Mouse (Mus musculus) adrenal gland, postnatal 10 days (tissue): ENCODE measurements around the gene Dek. TPM values are rescaled to one million over a fixed set of nuclear protein-coding genes. Genes with fewer than 3 reads are reported as not detected.
A peak's percentile ranks its signal among the peaks of the same experiment; 100 is the strongest.

ENCODE experiments used
- DNase-seq: peaks from one replicate; pipeline ENCODE4 v3.0.0; 2021; ENCODE audit warnings: mixed read lengths
- long read RNA-seq, 2 experiments: library from polyadenylated mRNA; stranded (forward); transcript quantifications; one replicate each; pipeline ENCODE4 v2.0.0; 2021
- total RNA-seq, 2 experiments: library from RNA; stranded (reverse); gene quantifications; 2 replicates each; pipeline ENCODE4 v1.2.3; 2021

Gene Dek
- total RNA-seq: 10 to 100 TPM; 74.0 to 84.1 TPM
- long read RNA-seq, experiment 1, transcript Dek-206 (2 exons, 468 nt): minor isoform, 10 of 128 reads
- long read RNA-seq, experiment 1, transcript Dek-201 (11 exons, 2,556 nt): major isoform, 67 of 128 reads
- long read RNA-seq, experiment 1, partial matches to known transcripts: 38 of 128 reads
- long read RNA-seq, experiment 1, other reads (novel, unspliced or antisense): 11 of 128 reads
- long read RNA-seq, experiment 2, transcript Dek-201 (11 exons, 2,556 nt): major isoform, 61 of 115 reads
- long read RNA-seq, experiment 2, partial matches to known transcripts: 11 of 115 reads
- long read RNA-seq, experiment 2, other reads (novel, unspliced or antisense): 43 of 115 reads

DNA sequence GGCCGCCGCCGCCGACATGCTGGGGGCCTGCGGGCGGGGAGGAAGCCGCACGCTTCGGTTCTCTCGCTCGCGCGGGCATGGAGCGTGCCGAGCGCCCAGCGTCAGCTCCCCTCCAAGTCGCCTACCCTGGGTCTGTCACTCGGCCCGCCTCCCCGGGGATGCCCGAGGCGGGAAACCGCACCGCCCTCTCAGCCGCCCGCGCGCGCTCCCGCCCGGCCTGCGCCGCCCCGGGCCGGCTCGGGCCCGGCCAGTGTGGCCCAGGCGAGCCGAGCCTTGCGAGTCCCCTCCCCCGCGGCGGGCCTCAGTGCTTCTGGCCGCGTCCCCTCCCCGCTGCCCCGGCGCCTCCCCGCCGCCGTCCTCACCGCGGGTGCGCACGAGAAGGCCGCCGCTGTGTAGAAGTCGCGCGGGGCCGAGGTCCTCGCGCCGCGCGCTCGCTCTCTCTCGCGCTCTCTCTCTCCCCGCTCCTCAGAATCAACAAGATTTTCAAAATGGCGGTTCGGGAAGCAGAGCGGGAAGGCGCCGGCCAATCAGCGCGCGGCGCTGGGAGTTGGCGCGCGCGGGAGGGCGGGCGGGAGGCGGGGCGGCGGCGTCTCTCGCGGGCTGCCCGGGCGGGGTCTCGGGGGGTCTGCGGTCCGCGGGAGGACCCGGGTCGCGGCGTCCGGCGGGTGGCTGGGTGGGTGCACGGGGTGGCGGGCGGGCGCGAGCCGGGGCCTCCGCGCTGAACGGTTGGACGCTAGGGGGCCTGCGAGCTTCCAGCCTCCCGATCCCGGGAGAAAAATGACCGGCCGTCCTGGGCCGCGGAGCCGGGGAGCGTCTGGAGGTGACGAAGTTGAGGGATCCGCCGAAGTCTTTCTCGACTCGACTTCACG, at the start of gene Dek:
Dek (minus strand) TSS at position 491 of the 869 bp plus-strand sequence.
- DNase-seq: peak; percentile 91

DNA sequence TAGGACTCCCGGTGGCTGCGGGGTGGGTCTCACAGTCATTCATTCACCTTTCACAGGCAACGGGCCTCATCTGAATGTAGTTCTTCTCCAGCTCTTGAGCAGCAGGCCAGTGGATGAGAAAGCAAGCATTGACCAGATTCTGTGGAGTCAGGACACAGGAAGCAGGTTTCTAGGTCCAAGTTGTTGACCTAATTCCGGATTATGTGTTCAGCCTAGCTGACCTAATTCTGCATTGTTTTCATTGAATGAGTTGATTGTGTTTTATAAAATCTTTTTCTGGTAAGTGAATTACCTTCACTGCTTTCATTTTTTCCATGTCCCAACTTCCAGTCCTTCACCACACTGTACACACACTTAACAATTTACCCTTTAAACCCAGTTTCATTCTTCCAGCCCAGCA, 48.9 kb upstream of the Dek start:
- DNase-seq: no peak

DNA sequence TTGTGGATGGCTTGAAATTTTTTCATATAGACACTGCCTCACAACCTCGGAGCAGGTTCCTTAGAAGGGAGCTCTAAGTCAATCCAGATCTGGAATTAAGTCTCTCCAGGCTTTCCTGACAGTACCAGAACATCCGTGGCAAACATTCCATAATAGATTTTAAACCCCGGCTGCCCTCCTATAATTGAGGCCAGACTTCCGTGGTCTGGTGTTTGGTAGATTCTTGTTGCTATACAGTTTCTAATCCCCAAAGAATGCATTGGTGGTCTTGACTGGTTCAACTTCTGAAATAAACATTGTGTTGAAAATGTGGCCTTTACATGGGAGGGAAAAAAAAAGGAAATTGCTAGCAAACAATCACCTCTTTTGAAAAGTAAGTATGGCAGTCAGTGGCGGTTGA, 47.2 kb upstream of the Dek start:
- no peak for DNase-seq

DNA sequence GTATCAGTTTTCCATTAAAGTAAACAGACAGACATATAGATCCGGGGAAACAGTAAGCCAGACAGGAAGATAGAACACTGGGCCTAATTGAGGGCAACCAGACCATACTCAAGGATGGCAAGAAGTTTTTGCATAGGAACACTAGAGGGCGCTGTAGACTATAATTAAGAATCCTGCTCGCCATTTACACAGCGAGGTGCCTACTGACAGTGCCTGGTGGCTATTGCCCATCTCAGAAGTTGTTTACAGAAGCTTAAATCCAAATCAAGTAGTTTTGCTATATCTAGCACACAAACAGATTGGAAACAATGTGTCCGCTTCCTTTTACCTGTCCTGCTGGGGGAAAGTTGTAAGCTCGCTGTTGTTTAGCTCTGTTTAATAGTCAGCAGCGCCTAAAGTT, 46.4 kb upstream of the Dek start:
- DNase-seq: peak; percentile 36

GRCm38 (mm10) chr13:47151060-47151459, 45.1 kb upstream of the Dek start:
- no peak for DNase-seq

DNA sequence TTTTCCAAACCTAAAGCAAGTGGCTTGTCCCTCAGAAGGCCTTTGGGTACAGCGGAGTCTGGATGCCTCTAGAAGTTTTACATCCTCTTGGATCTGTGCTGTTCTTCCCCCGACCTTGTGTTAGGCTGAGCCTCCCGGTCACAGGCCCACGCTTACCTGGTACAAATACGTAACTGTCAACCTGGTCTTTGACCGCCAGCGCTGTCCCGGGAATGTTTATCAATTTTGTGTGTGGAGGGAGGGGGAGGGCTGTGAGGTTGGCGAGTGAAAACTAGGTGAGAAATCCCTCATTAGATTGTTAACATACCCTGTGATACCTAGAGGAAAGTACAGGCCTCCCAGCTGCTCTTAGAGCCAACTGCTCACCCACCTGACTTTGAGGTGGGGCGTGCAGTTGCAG, 44.0 kb upstream of the Dek start:
- DNase-seq: no peak

DNA sequence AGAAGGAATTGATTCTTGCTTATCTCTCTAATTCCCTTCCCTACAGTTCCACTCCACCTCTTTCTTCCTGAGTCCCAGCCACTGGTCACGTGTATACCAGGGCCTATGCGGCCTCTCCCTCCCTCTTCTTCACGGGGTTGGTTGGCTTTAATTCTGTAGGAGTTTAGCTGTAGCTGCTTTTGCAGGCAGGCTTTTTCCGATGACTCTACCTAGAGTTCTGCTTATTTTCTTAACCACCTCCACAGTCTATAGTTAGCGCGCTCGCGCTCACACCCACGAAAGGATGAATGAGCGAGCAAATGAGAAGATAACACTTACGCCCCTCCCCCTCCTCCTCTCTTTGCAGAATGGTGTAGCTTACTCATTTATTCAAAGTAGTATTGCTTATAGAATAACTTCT, 42.6 kb upstream of the Dek start:
- no peak for DNase-seq

- no peak for DNase-seq
Observed at GRCm38 (mm10) chr13:47146388-47146787, 40.4 kb upstream of the Dek start.

DNA sequence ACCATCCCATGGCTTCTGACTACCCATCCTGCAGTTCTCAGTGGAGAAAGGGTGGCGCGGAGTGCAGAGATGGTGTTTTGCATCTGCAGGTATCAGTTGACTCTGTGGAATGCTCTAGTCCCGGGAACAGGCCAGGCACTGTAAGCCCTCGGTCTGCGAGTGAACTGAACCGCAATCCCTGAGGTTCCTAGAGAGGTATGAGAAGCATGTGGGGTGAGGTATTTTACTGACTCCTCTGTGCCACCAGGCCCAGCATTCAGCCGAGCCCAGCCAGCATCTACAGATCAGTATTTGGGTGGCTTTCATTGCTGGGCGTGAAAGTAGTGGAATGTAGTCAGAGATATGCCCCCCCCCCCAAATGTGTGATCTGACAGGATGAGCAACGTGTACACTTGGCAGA, 39.9 kb upstream of the Dek start:
- DNase-seq: no peak

DNA sequence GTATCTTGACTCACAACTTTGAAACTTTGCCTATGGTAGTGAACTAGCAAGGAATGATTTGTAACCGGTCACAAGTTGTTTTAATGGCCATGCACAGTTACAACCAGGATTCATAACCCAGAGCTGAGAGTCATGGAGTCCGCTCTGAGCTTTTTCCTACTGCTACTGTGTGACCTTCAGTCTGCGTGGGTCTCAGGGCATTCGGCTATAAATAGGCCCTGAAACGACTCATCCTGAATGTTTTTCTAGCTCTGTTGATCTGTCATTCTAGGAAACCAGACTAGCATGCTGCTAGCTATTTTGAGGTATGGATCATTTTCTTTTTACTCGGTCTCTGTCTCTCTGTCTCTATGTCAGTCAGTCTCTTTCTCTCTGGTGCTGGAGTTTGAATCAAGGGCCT, 36.8 kb upstream of the Dek start:
- DNase-seq: no peak

DNA sequence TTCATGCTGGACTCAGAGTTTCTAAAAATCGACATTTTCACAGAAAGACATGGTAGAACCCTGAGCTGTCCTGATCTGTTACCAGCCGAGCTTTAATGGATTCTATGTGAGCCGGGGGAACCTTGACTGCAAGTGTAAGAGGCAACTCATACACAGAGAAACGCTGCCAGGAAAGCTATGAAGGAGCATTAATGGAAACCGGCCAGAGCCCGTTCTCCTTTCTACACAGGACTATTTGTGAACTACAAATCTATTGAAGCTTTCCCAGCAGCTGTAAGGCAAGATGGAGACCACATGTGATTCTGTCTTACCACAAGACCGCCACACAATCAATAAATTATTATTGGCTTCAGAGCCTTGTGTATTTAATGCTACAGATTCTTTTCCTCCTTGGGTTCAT, 29.7 kb upstream of the Dek start:
- no peak for DNase-seq

DNA sequence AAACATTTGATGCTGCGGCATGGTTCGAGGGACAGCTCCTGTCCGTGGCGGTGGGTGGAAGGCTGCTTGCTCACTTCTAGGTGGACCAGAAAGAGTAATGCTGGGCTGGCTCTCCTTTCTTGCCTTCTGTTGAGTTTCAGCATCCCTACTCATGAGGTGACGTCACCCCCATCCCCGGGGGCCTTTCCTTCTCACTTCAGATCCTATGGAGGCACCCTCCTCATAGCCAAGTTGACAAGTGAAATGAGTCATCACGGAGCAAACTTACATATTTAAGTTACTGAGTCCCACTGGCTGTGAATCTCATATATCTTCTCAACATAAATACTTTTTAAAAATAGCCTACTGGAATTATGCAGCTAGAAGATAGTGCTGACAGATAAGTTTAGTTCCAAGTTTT, 28.8 kb upstream of the Dek start:
- no peak for DNase-seq

- DNase-seq: no peak
Observed at GRCm38 (mm10) chr13:47133058-47133457, 27.1 kb upstream of the Dek start.

- no peak for DNase-seq
Observed at GRCm38 (mm10) chr13:47129090-47129489, 23.1 kb upstream of the Dek start.

DNA sequence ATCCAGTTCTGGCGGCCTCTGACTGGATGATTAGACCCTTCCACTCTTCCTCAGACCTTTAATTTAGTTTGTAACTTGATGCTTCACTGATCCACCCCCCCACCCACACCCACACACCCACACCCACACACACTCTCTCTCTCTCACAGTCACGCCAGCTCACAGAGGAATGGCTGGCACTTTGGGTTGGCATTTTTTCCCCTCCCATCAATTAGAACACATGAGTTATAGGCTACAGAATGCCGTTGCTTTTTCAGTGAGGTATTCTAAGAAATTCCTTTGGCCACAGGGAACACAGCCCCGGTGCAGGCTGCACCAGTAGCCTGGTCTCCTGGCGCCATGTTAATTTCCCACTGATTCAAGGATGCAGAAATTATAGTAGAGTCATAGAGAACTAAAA, 19.6 kb upstream of the Dek start:
- DNase-seq: no peak

GRCm38 (mm10) chr13:47124986-47125385, 19.0 kb upstream of the Dek start:
- DNase-seq: no peak

DNA sequence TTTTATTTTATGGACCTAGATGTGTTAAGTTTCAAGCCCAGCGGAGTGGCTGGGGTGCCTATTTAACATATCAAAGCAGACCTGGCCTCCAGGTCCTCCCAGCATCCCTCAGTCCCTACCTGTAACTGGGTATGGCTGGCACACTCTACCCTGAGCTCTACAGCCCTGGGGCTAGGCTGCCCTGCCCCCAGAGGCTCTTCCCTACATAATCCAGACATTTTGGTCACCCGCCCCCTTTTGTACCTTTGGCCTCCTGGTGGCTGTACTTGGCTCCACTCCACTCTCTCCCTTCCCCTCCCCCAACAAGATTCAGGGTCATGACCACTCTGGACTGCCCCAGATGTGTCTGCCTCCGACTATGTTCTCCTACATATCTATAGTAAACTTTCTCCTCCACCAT, 18.4 kb upstream of the Dek start:
- DNase-seq: no peak

GRCm38 (mm10) chr13:47122537-47123430, 16.8 kb upstream of the Dek start, which contains the start of gene Rnf144b:
Gene Rnf144b (plus strand): TSS chr13:47122656.
- peak; percentile 70 for DNase-seq

- no peak for DNase-seq
Observed at GRCm38 (mm10) chr13:47121333-47121889, 15.4 kb upstream of the Dek start.

- no peak for DNase-seq
Observed at GRCm38 (mm10) chr13:47116000-47116399, 10.0 kb upstream of the Dek start.

GRCm38 (mm10) chr13:47112924-47113323, 6.9 kb upstream of the Dek start:
- DNase-seq: no peak

GRCm38 (mm10) chr13:47112056-47112455, 6.1 kb upstream of the Dek start:
- DNase-seq: no peak
